Mouse (Mus musculus): ENCODE results near the gene Rhox12. TPM values are rescaled to one million over a fixed set of nuclear protein-coding genes. Genes with fewer than 3 reads are reported as not detected.

Rhox12 gene
- not detected for total RNA-seq (2021)

GRCm38 (mm10) chrX:38110807-38111206, at the start of gene Rhox12:
Gene Rhox12 (minus strand): TSS chrX:38110907.
- no peak for DNase-seq
- intact Hi-C loops (cut with DNase I) = no loop called here

GRCm38 (mm10) chrX:38159097-38159496, 48.4 kb upstream of the Rhox12 start:
- intact Hi-C loops (cut with DNase I) = no loop called here
- DNase-seq = no peak

- intact Hi-C loops (cut with DNase I) = no loop called here
- no peak for DNase-seq
Observed at GRCm38 (mm10) chrX:38121478-38121877, 10.8 kb upstream of the Rhox12 start.

- intact Hi-C loops (cut with DNase I) = no loop called here
- DNase-seq = no peak
Observed at GRCm38 (mm10) chrX:38120982-38121381, 10.3 kb upstream of the Rhox12 start, which contains the start of gene Rhox13. Gene Rhox13 (plus strand): TSS chrX:38121219.

GRCm38 (mm10) chrX:38085041-38085440, 25.7 kb downstream of the Rhox12 start, which contains the start of gene Rhox11:
Gene Rhox11 (minus strand): TSS chrX:38085141.
- DNase-seq = no peak
- intact Hi-C loops (cut with DNase I) = no loop called here

GRCm38 (mm10) chrX:38084226-38084625, 26.5 kb downstream of the Rhox12 start:
- peak; percentile 5 to 44 for DNase-seq
- intact Hi-C loops (cut with DNase I) = no loop called here

GRCm38 (mm10) chrX:38066175-38066574, 44.5 kb downstream of the Rhox12 start, which contains the start of gene Rhox10:
Gene Rhox10 (plus strand): TSS chrX:38066475.
- no peak for DNase-seq
- intact Hi-C loops (cut with DNase I) = no loop called here

- no peak for DNase-seq
- intact Hi-C loops (cut with DNase I) = no loop called here
Observed at GRCm38 (mm10) chrX:38061544-38061943, 49.2 kb downstream of the Rhox12 start.

Other genes starting within 250 kb of the Rhox12 start
- gene Rhox8, start 232.0 kb downstream of the Rhox12 start, total RNA-seq (2021) = not detected
- gene Rhox7b, start 213.7 kb downstream of the Rhox12 start, total RNA-seq (2021) = not detected
- gene Rhox9, start 209.1 kb downstream of the Rhox12 start, total RNA-seq (2021) = not detected
- gene Btg1-ps1, start 92.1 kb downstream of the Rhox12 start, total RNA-seq (2021) = not detected
- not detected for gene Btg1-ps2, start 67.8 kb downstream of the Rhox12 start, total RNA-seq (2021)
- not detected for gene Rhox10, start 44.4 kb downstream of the Rhox12 start, total RNA-seq (2021)
- gene Rhox11, start 25.8 kb downstream of the Rhox12 start, total RNA-seq (2021) = not detected
- not detected for gene Rhox13, start 10.3 kb upstream of the Rhox12 start, total RNA-seq (2021)
- gene Zbtb33, start 78.9 kb upstream of the Rhox12 start, total RNA-seq (2021) = 10 to 100 TPM; 10.1 to 12.8 TPM
- gene Tmem255a, start 141.5 kb upstream of the Rhox12 start, total RNA-seq (2021) = 1 to 10 TPM in 1 of 2 experiments, under 1 TPM in 1; 0.79 to 1.2 TPM
- not detected for gene Atp1b4, start 205.3 kb upstream of the Rhox12 start, total RNA-seq (2021)

Measured in heart, postnatal 36 days (tissue).